In the genomic region with DNA sequence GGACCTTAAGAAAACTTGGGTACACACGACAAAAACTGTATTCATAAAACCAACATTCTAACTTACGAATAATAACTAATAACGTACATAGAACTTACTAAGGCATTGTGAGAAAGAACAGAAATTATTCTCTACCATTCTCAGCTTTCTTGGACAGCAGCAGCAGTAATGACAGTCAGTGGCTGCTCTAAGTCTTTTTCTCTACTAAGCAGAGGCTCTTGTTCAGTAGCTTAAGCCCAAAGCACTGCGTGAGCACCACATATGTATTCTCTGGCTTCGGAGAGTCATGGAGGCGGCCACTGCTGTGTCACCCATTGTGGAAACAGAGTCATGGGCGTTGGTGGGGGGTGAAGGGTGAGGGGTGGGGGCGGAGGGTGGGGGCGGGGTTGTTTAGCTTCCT, we compare ENCODE assay signal across 8 mouse cellular contexts.
A peak's percentile ranks its signal among the peaks of the same experiment; 100 is the strongest.
DNase-seq lines count a peak whose midpoint lies in the region; ATAC-seq and TF ChIP-seq lines count a peak whose summit lies in the region.

No protein-coding gene starts in this region.

- H3K9ac ChIP-seq in forebrain, embryonic 13.5 days: no peak overlapping the region
- no peak overlapping the region for H3K9ac ChIP-seq in limb, embryonic 12.5 days (replicated peaks)
- no peak overlapping the region for H3K9ac ChIP-seq in neural tube, embryonic 14.5 days (replicated peaks; ENCODE audit: low read depth, low read length)

- 0 out of 2 replicates have a peak, but pooled peaks cover 4% of the 10 kb centered on the region for H3K9me3 ChIP-seq in forebrain, embryonic 13.5 days (replicated peaks)
- H3K9me3 ChIP-seq in limb, embryonic 12.5 days: no peaks in the 10 kb centered on the region
- H3K9me3 ChIP-seq in neural tube, embryonic 14.5 days (ENCODE audit: control insufficient read depth, low read length): no peaks in the 10 kb centered on the region

- DNase-seq in left cerebral cortex, adult 2 months (ENCODE audit: extremely low spot score in 1 of 2, low spot score in 2 of 2): no peak
- no peak for DNase-seq in left cerebral cortex, postnatal 25 days (ENCODE audit: low spot score in 2 of 2)
- no peak for DNase-seq in ovary, postnatal 10 days (ENCODE audit: low spot score)
- no peak for DNase-seq in gastrocnemius, postnatal 36 days

- no peaks in the 10 kb centered on the region for H3K27me3 ChIP-seq in forebrain, embryonic 13.5 days
- no peaks in the 10 kb centered on the region; the same call in 1 of the 2 replicates for H3K27me3 ChIP-seq in limb, embryonic 12.5 days
- H3K27me3 ChIP-seq in neural tube, embryonic 14.5 days (ENCODE audit: control insufficient read depth, insufficient read depth, low read length): no peaks in the 10 kb centered on the region

- no peak for ATAC-seq in forebrain, embryonic 13.5 days
- no peak for ATAC-seq in limb, embryonic 12.5 days (ENCODE audit: insufficient number of reproducible peaks, insufficient read depth, low FRiP score, low TSS enrichment, low read depth)
- ATAC-seq in neural tube, embryonic 14.5 days (ENCODE audit: low read depth): no peak
- no peak for ATAC-seq in granulocyte monocyte progenitor cell, adult 5-6 weeks (replicated peaks; ENCODE audit: poor library complexity, severe bottlenecking)

- TF ChIP-seq CTCF in left cerebral cortex, adult 2 months (IDR thresholded peaks at IDR 0.05): no peak

- WGBS in forebrain, embryonic 13.5 days: 47% methylated on average over 9 of the region's 9 CpGs
- 24% methylated on average over 9 of the region's 9 CpGs for whole genome bisulfite sequencing in limb, embryonic 12.5 days
- WGBS in neural tube, embryonic 14.5 days: 25% methylated on average over 9 of the region's 9 CpGs

- H3K4me1 ChIP-seq in forebrain, embryonic 13.5 days: 0 out of 2 replicates have a peak, but pooled peaks cover 6% of the 10 kb centered on the region
- H3K4me1 ChIP-seq in limb, embryonic 12.5 days (replicated peaks): peaks cover 9% of the 10 kb centered on the region
- no peaks in the 10 kb centered on the region for H3K4me1 ChIP-seq in neural tube, embryonic 14.5 days (ENCODE audit: control insufficient read depth, insufficient read depth, low read length)

- peak overlapping the region; percentile 51 for H3K4me2 ChIP-seq in forebrain, embryonic 13.5 days
- peak overlapping the region; percentile 49 for H3K4me2 ChIP-seq in limb, embryonic 12.5 days
- H3K4me2 ChIP-seq in neural tube, embryonic 14.5 days (ENCODE audit: low read depth, low read length): peak overlapping the region; percentile 37; the same call in 1 of the 2 replicates

- peak overlapping the region; percentile 7; the same call in 1 of the 2 replicates for H3K4me3 ChIP-seq in left cerebral cortex, adult 2 months
- H3K4me3 ChIP-seq in forebrain, embryonic 13.5 days: peak overlapping the region; percentile 18; the same call in 1 of the 2 replicates
- peak overlapping the region; percentile 24 for H3K4me3 ChIP-seq in limb, embryonic 12.5 days (replicated peaks)
- H3K4me3 ChIP-seq in neural tube, embryonic 14.5 days (ENCODE audit: low read depth, low read length): no peak overlapping the region

- no peaks in the 10 kb centered on the region for H3K36me3 ChIP-seq in forebrain, embryonic 13.5 days (ENCODE audit: poor library complexity, severe bottlenecking)
- no peaks in the 10 kb centered on the region for H3K36me3 ChIP-seq in limb, embryonic 12.5 days
- no peaks in the 10 kb centered on the region for H3K36me3 ChIP-seq in neural tube, embryonic 14.5 days (ENCODE audit: control insufficient read depth, insufficient read depth, low read length)

- intact Hi-C loops in left cerebral cortex, adult 2 months (cut with DNase I): loop anchor here (1.0 to 5.0 kb wide), 2 partner anchors 213 to 278 kb away; no protein-coding TSS in a partner anchor
- intact Hi-C loops in left cerebral cortex, postnatal 25 days (cut with DNase I): loop anchor here (1.0 kb wide), 1 partner anchor 278 kb away; no protein-coding TSS in a partner anchor
- intact Hi-C loops in gastrocnemius, postnatal 36 days (cut with DNase I): loop anchor here (1.0 to 2.0 kb wide), 2 partner anchors 62 to 278 kb away; a partner anchor contains a TSS

- H3K27ac ChIP-seq in left cerebral cortex, adult 2 months: no peak overlapping the region
- no peak overlapping the region for H3K27ac ChIP-seq in forebrain, embryonic 13.5 days
- no peak overlapping the region for H3K27ac ChIP-seq in limb, embryonic 12.5 days
- no peak overlapping the region for H3K27ac ChIP-seq in neural tube, embryonic 14.5 days (ENCODE audit: low read depth, low read length)
